Mouse (Mus musculus) gastrocnemius, postnatal 4 days (tissue): Measurements from ENCODE around the gene Dynlt1b. TPM values are rescaled to one million over a fixed set of nuclear protein-coding genes. Genes with fewer than 3 reads are reported as not detected.
A peak's percentile ranks its signal among the peaks of the same experiment; 100 is the strongest.
"Not testable (repeated sequence)": the region's sequence is repeated elsewhere in the genome, so short reads cannot be mapped to it uniquely, and the experiment has no call there.

Source experiments
- DNase-seq, 2 experiments: peaks; one replicate each; pipeline ENCODE4 v3.0.0; 2021 to 2022; ENCODE audit warnings: low spot score in 2 of 2, mixed read lengths in 2 of 2
- total RNA-seq, 2 experiments: library from RNA; stranded (reverse); gene quantifications; 2 replicates each; pipeline ENCODE4 v1.2.3; 2021

Dynlt1b gene
- total RNA-seq, 2 experiments from 2014 or later, result 128 to 146 TPM

GRCm38 (mm10) chr17:6422370-6422769 lies 7.5 kb upstream of the Dynlt1b start:
- DNase-seq, result not testable (repeated sequence)

- not testable (repeated sequence) for DNase-seq
Observed at GRCm38 (mm10) chr17:6422805-6423204, 7.1 kb upstream of the Dynlt1b start.

- not testable (repeated sequence) for DNase-seq
Observed at GRCm38 (mm10) chr17:6424294-6424980, 5.5 kb upstream of the Dynlt1b start.

- DNase-seq, result not testable (repeated sequence)
Observed at GRCm38 (mm10) chr17:6425325-6425724, 4.6 kb upstream of the Dynlt1b start.

GRCm38 (mm10) chr17:6426869-6427268 lies 3.0 kb upstream of the Dynlt1b start:
- DNase-seq, result not testable (repeated sequence)

- DNase-seq, result not testable (repeated sequence)
Observed at GRCm38 (mm10) chr17:6428926-6429325, 986 bp upstream of the Dynlt1b start.

- not testable (repeated sequence) for DNase-seq
Observed at GRCm38 (mm10) chr17:6430410-6431001, 594 bp downstream of the Dynlt1b start.

- not testable (repeated sequence) for DNase-seq
Observed at GRCm38 (mm10) chr17:6432456-6432855, 2.5 kb downstream of the Dynlt1b start.

GRCm38 (mm10) chr17:6433691-6434090 lies 3.8 kb downstream of the Dynlt1b start:
- not testable (repeated sequence) for DNase-seq

GRCm38 (mm10) chr17:6438080-6438479 lies 8.2 kb downstream of the Dynlt1b start:
- DNase-seq, result peak in 1 of 2 experiments; percentile 2

- not testable (repeated sequence) for DNase-seq
Observed at GRCm38 (mm10) chr17:6439913-6440312, 10.0 kb downstream of the Dynlt1b start.

- not testable (repeated sequence) for DNase-seq
Observed at GRCm38 (mm10) chr17:6440493-6441077, 10.7 kb downstream of the Dynlt1b start.

GRCm38 (mm10) chr17:6441254-6441653 lies 11.3 kb downstream of the Dynlt1b start:
- DNase-seq, result not testable (repeated sequence)

- not testable (repeated sequence) for DNase-seq
Observed at GRCm38 (mm10) chr17:6442513-6442912, 12.6 kb downstream of the Dynlt1b start.

- not testable (repeated sequence) for DNase-seq
Observed at GRCm38 (mm10) chr17:6445794-6446587, 16.1 kb downstream of the Dynlt1b start.

- DNase-seq, result not testable (repeated sequence)
Observed at GRCm38 (mm10) chr17:6448293-6448692, 18.4 kb downstream of the Dynlt1b start.

GRCm38 (mm10) chr17:6449166-6449565 lies 19.3 kb downstream of the Dynlt1b start:
- not testable (repeated sequence) for DNase-seq

- not testable (repeated sequence) for DNase-seq
Observed at GRCm38 (mm10) chr17:6451205-6451604, 21.3 kb downstream of the Dynlt1b start.

GRCm38 (mm10) chr17:6452689-6453088 lies 22.8 kb downstream of the Dynlt1b start:
- not testable (repeated sequence) for DNase-seq

- DNase-seq, result not testable (repeated sequence)
Observed at GRCm38 (mm10) chr17:6454703-6455102, 24.8 kb downstream of the Dynlt1b start.

- not testable (repeated sequence) for DNase-seq
Observed at GRCm38 (mm10) chr17:6455883-6456282, 26.0 kb downstream of the Dynlt1b start.
